Mouse (Mus musculus): ENCODE results near the gene Sec24d. TPM values are rescaled to one million over a fixed set of nuclear protein-coding genes. Genes with fewer than 3 reads are reported as not detected.
"Not testable (repeated sequence)": the region's sequence is repeated elsewhere in the genome, so short reads cannot be mapped to it uniquely, and the experiment has no call there.

Sec24d gene
- total RNA-seq, 4 experiments from 2014 or later = 3.8 to 4.2 (median 4.0) TPM

DNA sequence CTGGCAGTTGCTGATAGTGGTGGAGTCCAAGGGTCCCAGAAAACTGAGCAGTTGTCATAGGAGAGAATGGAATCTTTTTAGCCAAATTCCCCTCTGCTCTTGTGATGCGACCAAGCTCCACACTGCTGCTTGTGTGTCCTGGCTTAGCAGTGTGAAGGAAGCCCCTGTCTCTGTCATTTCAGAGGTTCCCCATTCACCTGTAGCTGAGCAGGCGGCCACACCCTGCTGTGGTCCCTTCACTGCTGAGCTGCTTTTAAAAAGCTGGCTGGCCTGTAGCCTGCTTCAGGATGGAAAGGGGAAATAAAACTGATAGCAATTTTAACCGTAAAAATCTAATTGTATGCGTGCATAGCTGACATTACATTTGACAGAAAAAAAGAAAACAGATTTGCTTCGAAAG is 69.7 kb downstream of the Sec24d start:
- DNase-seq (ENCODE audit: low spot score in 2 of 2) = no peak

DNA sequence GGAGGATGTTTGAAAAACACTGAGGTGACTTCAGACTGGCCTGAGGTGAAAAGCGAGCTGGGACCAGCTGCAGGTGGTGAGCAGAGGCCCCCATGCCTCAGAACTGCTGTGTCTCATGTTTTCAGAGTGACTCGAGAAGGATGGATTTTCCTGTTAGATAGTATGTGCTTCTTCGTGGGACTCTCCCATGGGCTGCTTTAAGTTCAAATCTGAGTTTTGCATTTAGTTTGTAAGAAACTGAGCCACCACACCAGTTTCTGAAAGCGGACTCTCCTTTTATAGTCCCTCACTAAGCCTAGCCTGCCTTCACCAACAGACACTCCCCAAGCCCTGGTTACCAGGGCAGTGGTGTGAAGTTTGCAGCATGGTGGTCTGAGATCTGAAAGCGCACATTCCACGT is 70.6 kb downstream of the Sec24d start:
- DNase-seq (ENCODE audit: low spot score in 2 of 2) = no peak

DNA sequence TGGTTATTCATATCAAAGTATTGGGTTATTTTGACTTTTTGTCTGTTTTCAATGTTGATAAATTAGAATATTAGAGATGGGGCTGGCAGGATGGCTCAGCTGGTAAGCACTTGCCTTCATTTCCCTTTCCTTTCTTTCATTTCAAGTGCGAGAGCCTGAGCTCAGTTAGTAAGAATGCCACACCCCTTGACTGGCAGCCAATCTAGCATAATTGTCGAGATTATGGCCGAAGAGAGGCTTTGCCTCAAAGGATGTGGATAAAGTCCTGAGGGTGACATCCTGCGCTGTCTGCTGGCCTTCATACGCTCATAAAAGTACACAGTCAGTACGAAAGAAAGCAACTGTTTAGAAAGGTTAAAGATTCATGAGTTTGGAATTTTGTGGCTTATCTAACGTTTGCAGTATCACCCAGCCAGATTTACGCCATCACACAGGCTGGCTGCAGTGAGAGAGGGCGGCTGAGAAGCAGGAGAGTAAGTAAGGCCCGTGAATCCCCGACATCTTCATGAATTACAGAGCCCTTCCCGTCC is 71.5 kb downstream of the Sec24d start:
- DNase-seq (ENCODE audit: low spot score in 2 of 2) = no peak

DNA sequence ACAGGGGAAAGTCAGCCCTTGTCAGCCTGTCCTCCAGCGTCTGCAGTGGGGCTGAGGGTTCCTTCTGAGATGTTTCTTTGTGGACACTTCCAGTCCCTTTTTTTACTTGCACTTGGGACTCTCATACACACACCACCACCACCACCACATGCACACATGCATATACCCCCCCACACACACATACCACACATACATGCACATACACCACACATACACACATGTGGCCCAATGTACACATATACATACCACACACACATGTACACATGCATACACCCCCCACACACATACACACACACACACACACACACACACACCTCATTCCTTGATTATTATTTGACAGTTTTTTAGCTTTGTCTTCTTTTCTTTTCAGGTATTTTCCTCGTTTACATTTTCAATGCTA is 73.8 kb downstream of the Sec24d start:
- no peak for DNase-seq (ENCODE audit: low spot score in 2 of 2)

DNA sequence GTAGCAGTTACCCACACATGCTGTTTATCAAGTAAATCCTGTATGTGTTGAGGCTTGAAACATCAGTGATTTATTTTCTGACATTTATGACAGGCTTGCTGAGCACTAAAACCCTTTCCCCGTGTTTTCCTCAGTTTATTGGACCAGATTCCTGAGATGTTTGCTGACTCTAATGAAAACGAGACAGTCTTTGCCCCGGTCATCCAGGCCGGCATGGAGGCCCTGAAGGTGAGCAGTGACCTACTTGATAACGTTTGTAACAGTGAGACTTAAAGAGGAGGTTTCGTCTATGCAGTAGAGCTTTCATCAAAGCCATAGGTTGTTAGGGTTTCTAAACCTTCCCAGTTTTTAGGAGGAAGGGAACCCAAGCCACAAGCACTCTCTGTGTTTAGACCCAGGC is 76.4 kb downstream of the Sec24d start:
- DNase-seq (ENCODE audit: low spot score in 2 of 2) = no peak

DNA sequence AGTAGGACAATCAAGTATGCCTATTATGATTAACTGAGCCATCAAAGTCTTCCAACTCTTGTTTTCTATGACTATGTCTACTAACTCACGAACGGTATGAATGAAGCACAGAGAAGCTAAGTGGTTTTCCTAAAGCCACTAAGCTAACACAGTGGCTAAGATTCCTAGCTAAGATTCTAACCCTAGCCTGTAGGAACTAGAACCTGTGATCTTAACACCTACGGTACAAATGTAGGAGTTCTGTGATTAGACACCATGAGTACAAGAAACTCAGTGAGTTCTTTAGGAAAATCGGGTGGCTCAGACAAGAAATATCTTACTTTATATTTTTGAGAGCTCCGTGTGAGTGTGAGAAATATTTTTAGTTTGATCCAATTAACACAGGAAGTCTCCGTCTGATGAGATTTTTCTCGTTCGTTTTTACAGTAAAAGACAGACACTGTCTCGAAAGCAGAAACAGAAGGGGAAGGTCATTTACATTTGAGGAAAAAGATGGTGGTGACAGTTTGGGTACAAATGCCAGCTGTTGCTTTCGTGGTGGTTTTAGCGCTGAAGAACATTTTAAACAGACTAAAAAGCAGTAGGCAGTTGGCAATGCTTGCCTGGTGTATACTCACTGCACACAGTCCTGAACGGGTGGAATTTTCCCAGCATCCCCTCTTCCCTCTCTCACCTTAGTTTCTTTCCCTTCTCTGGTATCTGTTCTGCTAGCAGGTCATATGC is 81.0 kb downstream of the Sec24d start:
- no peak for DNase-seq (ENCODE audit: low spot score in 2 of 2)

DNA sequence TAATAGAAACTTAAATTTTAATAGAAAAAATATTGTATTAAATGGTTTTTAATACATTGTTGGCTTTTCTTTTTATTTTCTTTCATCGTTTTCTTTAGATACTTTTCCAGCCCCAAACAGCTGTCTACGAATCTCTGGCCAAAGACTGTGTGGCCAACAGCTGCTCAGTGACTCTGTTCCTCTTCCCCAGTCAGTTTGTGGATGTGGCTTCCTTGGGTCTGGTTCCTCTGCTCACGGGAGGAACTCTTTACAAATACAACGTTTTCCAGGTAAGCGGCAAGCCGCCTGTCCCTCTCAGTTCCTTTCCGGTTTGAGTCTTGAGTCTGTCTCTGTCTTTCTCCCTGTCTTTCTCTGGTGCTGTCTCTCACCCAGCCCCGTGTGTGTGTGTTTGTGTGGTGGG is 83.3 kb downstream of the Sec24d start:
- DNase-seq (ENCODE audit: low spot score in 2 of 2) = no peak

DNA sequence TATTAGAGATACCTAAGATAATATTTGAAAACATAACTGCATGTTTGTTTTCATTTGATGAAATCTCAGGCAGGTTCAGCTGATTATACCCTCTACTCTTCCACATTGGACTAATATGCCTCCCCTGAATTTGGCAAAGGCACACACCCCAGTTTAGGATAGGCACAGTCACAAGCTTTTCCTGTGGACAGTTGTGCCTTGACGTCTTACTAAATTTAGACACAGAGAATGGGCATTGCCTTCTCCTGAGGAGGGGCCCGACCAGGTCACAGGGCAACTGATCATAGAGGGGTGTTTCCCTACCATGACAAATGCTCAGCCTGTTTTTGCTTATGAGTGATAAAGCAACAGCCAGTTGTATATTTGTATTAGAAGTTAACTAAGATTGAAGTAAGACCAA is 84.3 kb downstream of the Sec24d start:
- DNase-seq (ENCODE audit: low spot score in 2 of 2) = no peak

DNA sequence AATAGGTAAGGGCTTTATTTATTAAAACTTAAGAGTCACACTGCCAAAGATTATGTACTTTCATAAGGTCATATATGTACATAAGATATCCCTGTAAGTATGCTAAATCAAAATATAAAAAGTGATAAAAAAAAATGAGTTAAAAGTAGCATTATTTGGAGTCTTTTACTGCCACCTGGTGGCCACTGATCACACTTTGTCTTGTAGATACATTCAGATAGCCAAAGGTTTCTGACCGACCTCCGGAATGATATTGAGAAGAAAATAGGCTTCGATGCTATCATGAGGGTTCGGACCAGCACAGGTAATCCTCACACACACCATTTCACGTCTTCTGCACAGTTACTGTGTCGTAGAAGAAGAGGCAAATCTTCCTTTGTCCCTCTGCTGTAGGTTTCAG is 85.9 kb downstream of the Sec24d start:
- no peak for DNase-seq (ENCODE audit: low spot score in 2 of 2)

DNA sequence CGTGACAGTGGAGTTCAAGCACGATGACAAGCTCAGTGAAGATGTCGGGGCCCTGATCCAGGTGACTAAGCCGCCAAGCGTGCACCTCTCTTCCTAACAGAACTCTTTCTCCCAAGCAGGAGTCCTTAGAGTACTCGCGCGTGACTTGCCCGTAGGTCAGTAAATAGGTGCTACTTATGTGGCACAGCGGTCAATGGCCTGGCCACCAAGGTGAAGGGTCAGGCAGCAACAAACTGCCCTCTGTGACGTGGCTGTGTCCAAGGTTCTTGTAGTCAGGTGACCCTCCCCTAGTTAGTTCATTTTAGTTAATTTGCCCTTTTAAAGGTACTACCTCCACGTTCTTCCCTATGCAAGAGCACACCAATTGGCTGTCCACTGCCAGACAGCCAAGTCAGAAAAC is 86.4 kb downstream of the Sec24d start:
- DNase-seq (ENCODE audit: low spot score in 2 of 2) = no peak

DNA sequence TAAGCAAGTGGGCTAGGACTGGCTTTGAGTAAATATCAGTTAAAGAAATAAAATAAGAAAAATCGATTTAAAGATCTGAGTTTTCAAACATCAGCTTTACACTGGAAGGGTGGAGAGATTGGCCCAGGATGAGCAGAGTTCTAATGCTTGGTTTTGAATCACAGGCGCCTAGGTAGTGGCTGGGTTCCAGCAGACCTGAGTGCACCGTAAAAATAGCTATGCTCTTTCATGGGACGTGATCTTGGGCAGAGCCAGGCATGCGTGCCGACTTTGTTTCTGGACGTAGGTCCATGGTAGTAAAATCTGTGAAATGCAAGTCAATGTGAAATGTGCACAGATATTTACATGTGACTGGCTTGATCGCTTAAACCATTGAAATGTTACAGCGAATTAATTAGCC is 87.1 kb downstream of the Sec24d start:
- DNase-seq (ENCODE audit: low spot score in 2 of 2) = peak in 1 of 2 experiments; percentile 29

DNA sequence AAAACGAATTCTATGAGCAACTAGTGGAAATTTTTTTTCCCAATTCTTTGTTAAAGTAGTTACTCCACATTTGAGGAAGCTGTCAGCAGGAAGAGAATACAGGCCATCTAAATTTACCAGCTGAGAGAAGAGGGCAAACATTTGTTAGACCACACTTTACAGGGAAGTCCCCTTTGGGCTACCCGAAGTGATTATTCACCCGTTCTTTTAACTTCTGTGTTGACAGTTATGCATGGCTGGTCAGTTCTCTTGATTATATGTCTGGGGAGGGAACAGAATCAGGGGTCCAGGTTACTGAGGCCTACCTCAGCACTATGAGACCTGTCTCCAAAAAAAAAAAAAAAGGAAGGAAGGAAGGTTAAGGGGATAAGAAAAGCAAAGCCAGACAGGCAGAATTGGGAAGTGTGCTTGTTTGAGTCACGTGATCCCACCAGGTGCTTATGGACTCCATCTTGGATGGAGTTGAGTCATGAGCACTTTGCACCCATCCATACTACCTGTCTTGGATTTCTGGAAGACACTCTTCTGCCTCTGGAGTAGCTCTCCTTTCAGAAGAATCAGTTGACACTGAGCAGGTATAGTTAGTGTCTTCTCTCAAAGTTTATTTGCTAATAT is 89.2 kb downstream of the Sec24d start:
- DNase-seq (ENCODE audit: low spot score in 2 of 2) = no peak

DNA sequence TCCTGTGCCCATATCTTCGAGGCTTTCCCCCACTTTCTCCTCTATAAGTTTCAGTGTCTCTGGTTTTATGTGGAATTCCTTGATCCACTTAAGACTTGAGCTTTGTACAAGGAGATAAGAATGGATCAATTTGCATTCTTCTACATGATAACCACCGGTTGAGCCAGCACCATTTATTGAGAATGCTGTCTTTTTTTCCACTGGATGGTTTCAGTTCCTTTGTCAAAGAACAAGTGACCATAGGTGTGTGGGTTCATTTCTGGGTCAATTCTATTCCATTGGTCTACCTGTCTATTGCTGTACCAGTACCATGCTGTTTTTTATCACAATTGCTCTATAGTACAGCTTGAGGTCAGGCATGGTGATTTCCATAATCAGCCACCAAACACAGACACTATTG is 99.6 kb downstream of the Sec24d start:
- not testable (repeated sequence) for DNase-seq (ENCODE audit: low spot score in 2 of 2)

DNA sequence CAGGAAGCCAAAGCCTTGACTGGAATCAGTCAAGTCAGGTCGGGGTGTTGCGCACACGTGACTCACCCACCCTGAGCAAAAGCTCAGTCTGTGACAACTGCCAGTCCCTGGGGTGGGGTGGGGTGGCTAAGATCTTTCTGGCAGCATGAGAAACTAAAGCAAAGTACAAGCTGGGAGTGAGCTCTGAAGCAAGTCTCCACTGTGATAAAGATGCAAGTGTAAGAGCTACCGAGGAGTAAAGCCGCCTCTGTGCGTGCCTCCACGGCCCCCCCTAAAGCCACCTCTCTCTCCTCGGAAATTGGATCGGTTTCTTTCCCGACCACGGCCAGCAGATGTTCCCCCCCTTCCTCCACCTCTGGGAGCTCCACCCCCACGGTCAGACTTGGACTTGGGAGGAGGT is 101.9 kb downstream of the Sec24d start:
- DNase-seq (ENCODE audit: low spot score in 2 of 2) = no peak

DNA sequence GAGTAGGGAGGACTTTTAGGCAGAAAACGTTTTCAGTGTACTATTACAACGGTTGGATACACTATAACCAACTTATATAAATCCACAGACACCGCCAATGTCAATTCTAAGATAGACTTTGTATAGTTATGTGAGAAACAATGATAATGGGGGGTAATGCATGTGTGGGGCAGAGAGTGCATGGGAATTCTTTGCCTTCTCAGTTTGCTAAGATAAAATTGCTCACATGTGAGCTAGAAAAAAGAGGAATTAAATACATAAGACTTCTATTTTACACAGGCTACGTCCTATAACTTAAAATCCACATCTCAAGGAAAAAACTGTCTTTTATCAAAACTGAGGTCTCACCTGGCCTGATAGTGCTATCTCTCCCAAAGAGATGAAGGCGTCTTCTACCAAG is 103.7 kb downstream of the Sec24d start:
- no peak for DNase-seq (ENCODE audit: low spot score in 2 of 2)

DNA sequence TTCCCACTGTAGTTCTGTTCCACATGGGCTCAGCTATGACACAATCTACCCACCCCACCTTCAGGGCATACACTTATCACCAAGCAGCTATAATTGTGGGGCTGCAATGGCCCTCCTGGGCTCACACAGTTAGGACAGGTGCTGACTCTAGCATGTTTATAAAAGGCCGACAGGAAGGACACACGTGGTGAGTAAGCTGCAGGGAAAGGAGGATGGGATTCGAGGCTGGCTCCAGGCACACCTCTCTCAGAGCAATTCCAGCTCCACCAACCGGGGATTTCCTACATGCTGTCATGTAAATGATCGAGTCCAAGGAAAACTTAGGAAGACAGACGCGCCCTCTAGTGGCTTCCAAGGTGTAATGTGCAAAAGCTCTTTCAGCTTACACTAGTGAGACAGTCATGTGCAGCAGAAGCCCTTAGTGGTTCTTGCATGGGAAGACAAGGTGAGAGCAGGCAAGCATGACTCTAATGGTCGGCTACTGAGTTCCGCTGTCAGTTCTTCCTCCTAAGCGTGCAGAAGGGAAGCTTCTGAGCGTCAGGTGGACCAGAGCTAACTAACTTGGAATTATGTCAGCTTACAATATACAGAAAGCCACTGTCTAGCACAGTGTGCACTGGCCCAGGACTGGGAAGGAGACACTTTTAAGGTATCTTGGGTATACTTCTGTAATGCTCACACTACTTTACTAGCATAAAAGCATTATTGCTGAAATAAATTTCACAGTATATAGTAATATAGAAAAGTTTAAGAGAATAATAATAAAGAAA is 104.7 kb downstream of the Sec24d start:
- DNase-seq (ENCODE audit: low spot score in 2 of 2) = peak; percentile 37 to 52

DNA sequence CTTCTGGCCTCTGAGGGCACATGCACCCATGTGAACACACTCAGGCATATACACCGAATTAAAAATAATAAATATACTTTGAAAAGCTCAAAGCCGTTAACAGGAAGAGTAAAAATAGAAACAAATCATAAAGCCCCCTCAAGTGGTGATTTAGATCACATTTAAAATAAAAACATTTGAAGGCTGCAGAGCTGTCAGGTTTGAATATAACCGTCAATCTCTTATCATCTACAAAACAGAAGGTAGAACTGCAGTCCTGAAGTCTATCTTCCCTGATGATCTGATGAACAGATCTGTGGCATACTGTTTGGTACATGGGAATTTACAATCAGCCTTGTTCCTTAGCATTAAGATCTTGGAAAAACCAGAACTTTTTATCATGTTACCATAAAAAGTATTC is 109.3 kb downstream of the Sec24d start:
- no peak for DNase-seq (ENCODE audit: low spot score in 2 of 2)

DNA sequence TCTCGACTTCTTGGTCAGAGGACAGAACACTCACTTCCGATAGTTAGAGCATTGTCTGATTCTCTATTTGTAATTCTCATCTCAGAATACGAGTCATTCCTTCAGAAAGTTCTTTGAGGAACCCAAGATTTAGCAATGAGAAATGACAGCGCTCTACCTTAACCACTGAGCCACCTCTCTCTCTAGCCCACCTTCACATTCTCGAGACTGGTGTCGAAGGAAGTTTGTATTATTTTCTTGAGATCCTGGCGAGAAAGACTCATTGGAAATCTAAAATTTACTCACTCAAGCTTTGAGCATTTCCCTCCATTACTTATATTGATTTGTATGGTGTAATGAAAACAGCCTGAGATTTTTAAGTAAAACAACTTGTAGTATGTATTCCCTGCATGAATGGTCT is 117.2 kb downstream of the Sec24d start:
- no peak for DNase-seq (ENCODE audit: low spot score in 2 of 2)

DNA sequence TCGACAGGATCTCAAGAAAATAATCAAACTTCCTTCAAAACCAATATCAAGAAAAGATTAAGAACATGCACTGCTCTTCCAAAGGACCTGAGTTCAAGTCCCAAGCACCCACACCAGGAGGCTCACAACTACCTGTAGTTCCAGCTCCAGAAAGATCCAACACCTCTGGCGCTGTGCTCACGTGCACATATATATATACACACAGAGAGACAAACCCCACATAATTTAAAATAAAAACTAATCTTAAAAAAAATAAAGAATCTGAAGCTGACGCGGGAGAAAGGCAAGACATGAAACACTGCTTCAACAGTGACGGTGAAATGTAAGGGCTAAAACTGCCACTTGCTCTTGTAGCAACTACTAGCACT is 117.8 kb downstream of the Sec24d start:
- DNase-seq (ENCODE audit: low spot score in 2 of 2) = no peak

DNA sequence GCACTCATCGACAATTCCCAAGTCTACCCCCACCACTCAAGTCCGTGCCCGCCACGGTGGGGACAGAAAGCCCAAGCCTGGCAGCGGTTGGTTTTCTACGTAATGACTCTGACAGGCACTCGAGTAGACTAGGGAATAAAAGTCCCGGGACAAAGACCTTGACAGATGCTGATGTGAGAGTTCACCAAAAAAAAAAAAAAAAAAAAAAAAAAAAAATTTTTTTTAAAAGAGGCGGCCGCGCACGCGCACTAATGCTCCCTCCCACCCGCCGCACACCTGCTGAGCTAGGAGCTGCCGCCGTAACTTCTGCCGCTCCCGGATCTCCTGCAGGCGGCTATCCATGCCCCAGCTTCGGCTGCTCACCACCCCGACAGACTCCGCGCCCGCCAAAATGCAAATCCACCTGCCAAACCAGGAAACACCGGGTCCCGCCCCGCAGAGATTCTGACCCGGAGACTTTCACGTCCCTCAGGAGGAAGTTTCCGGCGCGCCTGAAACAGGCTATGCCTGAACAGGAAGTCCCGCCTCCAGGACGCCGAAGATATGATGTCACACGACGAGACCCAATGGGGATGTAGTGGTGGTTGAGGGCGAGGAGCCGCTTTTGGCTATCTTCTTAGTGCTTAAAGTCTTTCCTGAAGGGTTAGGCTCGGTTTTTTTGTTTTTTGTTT is 118.4 kb downstream of the Sec24d start, which contains the start of gene Mettl14:
Gene Mettl14, minus strand, starts transcription at position 623 of the 671 bp plus-strand sequence.
- DNase-seq (ENCODE audit: low spot score in 2 of 2) = peak; percentile 88 to 93

DNA sequence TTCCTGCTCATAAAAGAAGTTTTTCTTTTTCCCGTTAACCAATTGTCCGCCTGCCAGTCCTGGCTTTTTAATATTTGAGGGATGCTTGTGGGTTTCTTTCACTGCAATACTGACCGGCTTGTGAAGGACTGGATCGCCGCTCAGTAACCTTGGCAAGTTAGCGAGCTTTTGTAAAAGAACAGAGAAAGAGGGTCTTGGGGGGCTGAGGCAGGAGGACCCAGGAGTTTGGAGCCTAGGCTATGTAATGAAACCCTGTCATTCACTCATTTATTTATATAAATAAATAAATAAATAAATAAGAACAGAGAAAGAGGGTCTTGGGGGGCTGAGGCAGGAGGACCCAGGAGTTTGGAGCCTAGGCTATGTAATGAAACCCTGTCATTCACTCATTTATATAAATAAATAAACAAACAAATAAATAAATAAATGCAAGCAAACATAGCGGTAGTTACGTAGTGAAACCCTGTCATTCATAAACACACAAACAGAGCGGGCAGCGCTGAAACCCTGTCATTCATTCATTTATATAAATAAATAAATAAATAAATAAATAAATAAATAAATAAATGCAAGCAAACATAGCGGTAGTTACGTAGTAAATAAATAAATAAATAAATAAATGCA is 119.0 kb downstream of the Sec24d start:
- DNase-seq (ENCODE audit: low spot score in 2 of 2) = not testable (repeated sequence)
